Mouse (Mus musculus): ENCODE measurements around the gene Efna5. TPM values are rescaled to one million over a fixed set of nuclear protein-coding genes. Genes with fewer than 3 reads are reported as not detected.
A peak's percentile ranks its signal among the peaks of the same experiment; 100 is the strongest.

The Efna5 gene
- polyA plus RNA-seq, 1 experiment from 2014 or later = 17.3 TPM

- Histone ChIP-seq H3K27me3 (ENCODE audit: insufficient read depth, low read length) (no peaks in the 10 kb centered on the region), H3K9me3 (replicated peaks; ENCODE audit: low read length) (no peaks in the 10 kb centered on the region), H3K4me2 (ENCODE audit: low read length) (no peak overlapping the region), H3K4me3 (replicated peaks; ENCODE audit: low read depth, low read length) (no peak overlapping the region), H3K27ac (no peak overlapping the region), H3K9ac (ENCODE audit: low read depth, low read length) (no peak overlapping the region), H3K4me1 (replicated peaks; ENCODE audit: insufficient read depth, low read length) (no peaks in the 10 kb centered on the region), H3K36me3 (ENCODE audit: insufficient read depth, low read length) (no peaks in the 10 kb centered on the region)
- ATAC-seq (replicated peaks; ENCODE audit: low FRiP score, low read depth) (no peak; the same call in 1 of the 2 replicates), DNase-seq (ENCODE audit: low spot score) (peak; percentile 47)
- 44% methylated on average over 8 of the region's 8 CpGs for WGBS
- peak; percentile 46; the same call in 1 of the 2 replicates for TF ChIP-seq CTCF (IDR thresholded peaks at IDR 0.05; ENCODE audit: low read depth)
Measured at GRCm38 (mm10) chr17:62690256-62690655, 190.9 kb downstream of the Efna5 start.

DNA sequence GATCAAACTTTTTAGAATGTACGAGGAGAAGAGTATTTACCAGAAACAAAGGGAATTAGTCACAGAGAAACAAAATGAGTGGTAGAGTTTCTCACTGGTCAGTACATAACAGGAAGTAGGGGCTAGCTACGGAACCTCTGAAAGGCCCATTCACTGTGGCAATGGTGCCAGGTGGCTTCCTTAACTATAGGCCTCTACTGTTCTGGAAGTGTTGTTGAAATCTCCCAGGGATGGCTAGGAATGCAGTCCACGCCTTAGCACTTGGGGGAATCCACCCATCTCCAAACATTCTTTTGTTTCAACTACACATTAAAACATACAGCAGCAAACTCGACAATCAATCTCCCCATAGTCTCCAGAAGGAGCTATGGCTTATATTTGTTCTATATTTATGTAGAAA, 191.5 kb downstream of the Efna5 start:
- Histone ChIP-seq H3K4me1 (replicated peaks; ENCODE audit: insufficient read depth, low read length) (no peaks in the 10 kb centered on the region), H3K4me2 (ENCODE audit: low read length) (no peak overlapping the region), H3K9ac (ENCODE audit: low read depth, low read length) (no peak overlapping the region), H3K27ac (no peak overlapping the region), H3K4me3 (replicated peaks; ENCODE audit: low read depth, low read length) (no peak overlapping the region), H3K27me3 (ENCODE audit: insufficient read depth, low read length) (no peaks in the 10 kb centered on the region), H3K9me3 (replicated peaks; ENCODE audit: low read length) (no peaks in the 10 kb centered on the region), H3K36me3 (ENCODE audit: insufficient read depth, low read length) (no peaks in the 10 kb centered on the region)
- no peak for ATAC-seq (replicated peaks; ENCODE audit: low FRiP score, low read depth)
- DNase-seq (ENCODE audit: low spot score) = no peak
- no peak for TF ChIP-seq CTCF (IDR thresholded peaks at IDR 0.05; ENCODE audit: low read depth)
- 86% methylated on average over 4 of the region's 4 CpGs for WGBS

- WGBS = 23% methylated on average over 6 of the region's 6 CpGs
- H3K4me1 ChIP-seq (replicated peaks; ENCODE audit: insufficient read depth, low read length) = no peaks in the 10 kb centered on the region
- peak overlapping the region; percentile 6; the same call in 1 of the 2 replicates for H3K4me3 ChIP-seq (replicated peaks; ENCODE audit: low read depth, low read length)
- H3K9me3 ChIP-seq (replicated peaks; ENCODE audit: low read length) = no peaks in the 10 kb centered on the region
- no peaks in the 10 kb centered on the region for H3K36me3 ChIP-seq (ENCODE audit: insufficient read depth, low read length)
- TF ChIP-seq CTCF (IDR thresholded peaks at IDR 0.05; ENCODE audit: low read depth) = no peak
- H3K4me2 ChIP-seq (ENCODE audit: low read length) = peak overlapping the region; percentile 39
- no peak overlapping the region for H3K9ac ChIP-seq (ENCODE audit: low read depth, low read length)
- DNase-seq (ENCODE audit: low spot score) = peak; percentile 28
- no peak for ATAC-seq (replicated peaks; ENCODE audit: low FRiP score, low read depth)
- no peaks in the 10 kb centered on the region for H3K27me3 ChIP-seq (ENCODE audit: insufficient read depth, low read length)
- H3K27ac ChIP-seq = no peak overlapping the region
Measured at GRCm38 (mm10) chr17:62687369-62687768, 193.7 kb downstream of the Efna5 start.

DNA sequence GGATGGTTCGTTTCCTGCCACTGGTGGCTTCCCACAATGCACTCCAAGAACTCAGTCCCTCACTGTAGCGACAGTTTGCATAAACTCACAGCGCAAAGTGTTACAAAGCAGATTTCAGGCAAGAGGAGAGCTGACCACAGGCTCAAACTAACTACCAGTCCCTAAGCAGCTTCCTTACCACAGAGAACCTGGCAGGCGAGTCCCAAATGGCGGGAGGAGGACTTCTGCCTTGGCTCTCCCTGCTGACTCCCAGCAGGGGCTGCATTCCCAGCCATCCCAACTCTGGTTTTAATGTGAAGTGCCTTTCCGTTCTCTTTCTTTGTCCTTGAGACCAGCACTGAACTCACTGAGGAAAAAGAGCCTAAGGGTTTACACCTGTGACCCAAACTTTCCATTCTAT, 195.9 kb downstream of the Efna5 start:
- no peaks in the 10 kb centered on the region for H3K27me3 ChIP-seq (ENCODE audit: insufficient read depth, low read length)
- 83% methylated on average over 6 of the region's 6 CpGs for WGBS
- H3K4me1 ChIP-seq (replicated peaks; ENCODE audit: insufficient read depth, low read length) = no peaks in the 10 kb centered on the region
- ATAC-seq (replicated peaks; ENCODE audit: low FRiP score, low read depth) (no peak), DNase-seq (ENCODE audit: low spot score) (no peak)
- H3K9ac ChIP-seq (ENCODE audit: low read depth, low read length) = no peak overlapping the region
- H3K4me3 ChIP-seq (replicated peaks; ENCODE audit: low read depth, low read length) = no peak overlapping the region
- H3K4me2 ChIP-seq (ENCODE audit: low read length) = no peak overlapping the region
- TF ChIP-seq CTCF (IDR thresholded peaks at IDR 0.05; ENCODE audit: low read depth) = no peak
- H3K9me3 ChIP-seq (replicated peaks; ENCODE audit: low read length) = no peaks in the 10 kb centered on the region
- peak overlapping the region; percentile 64; the same call in 1 of the 2 replicates for H3K27ac ChIP-seq
- no peaks in the 10 kb centered on the region for H3K36me3 ChIP-seq (ENCODE audit: insufficient read depth, low read length)

DNA sequence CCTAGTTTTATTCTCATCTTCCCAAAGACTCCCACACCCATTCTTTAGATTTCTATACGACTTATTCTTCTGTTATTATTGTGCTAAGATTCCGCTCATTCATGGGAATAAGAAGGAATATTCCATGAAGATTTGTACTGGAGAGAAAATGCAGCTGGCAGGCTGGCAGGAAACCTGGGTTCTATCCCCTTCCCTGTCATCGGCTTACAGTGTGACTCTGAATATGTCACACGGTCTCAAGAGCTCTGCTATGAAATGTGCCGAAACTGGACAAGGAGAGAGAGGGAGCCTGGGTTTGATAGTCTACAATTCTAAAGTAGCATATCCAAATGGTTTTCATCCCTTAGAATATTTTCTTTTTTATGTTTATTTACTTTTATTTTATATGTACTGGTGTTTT, 198.0 kb downstream of the Efna5 start:
- Histone ChIP-seq H3K9ac (ENCODE audit: low read depth, low read length) (no peak overlapping the region), H3K27ac (no peak overlapping the region), H3K27me3 (ENCODE audit: insufficient read depth, low read length) (no peaks in the 10 kb centered on the region), H3K9me3 (replicated peaks; ENCODE audit: low read length) (no peaks in the 10 kb centered on the region), H3K4me2 (ENCODE audit: low read length) (no peak overlapping the region), H3K4me1 (replicated peaks; ENCODE audit: insufficient read depth, low read length) (no peaks in the 10 kb centered on the region), H3K36me3 (ENCODE audit: insufficient read depth, low read length) (no peaks in the 10 kb centered on the region), H3K4me3 (replicated peaks; ENCODE audit: low read depth, low read length) (no peak overlapping the region)
- 85% methylated on average over 5 of the region's 5 CpGs for WGBS
- ATAC-seq (replicated peaks; ENCODE audit: low FRiP score, low read depth) (no peak), DNase-seq (ENCODE audit: low spot score) (no peak)
- TF ChIP-seq CTCF (IDR thresholded peaks at IDR 0.05; ENCODE audit: low read depth) = no peak

GRCm38 (mm10) chr17:62681726-62682125, 199.4 kb downstream of the Efna5 start:
- no peak overlapping the region for H3K9ac ChIP-seq (ENCODE audit: low read depth, low read length)
- H3K4me1 ChIP-seq (replicated peaks; ENCODE audit: insufficient read depth, low read length) = peaks cover 7% of the 10 kb centered on the region; the same call in 1 of the 2 replicates
- 48% methylated on average over 1 of the region's 1 CpGs for WGBS
- no peak for TF ChIP-seq CTCF (IDR thresholded peaks at IDR 0.05; ENCODE audit: low read depth)
- ATAC-seq (replicated peaks; ENCODE audit: low FRiP score, low read depth) (no peak), DNase-seq (ENCODE audit: low spot score) (no peak)
- H3K4me3 ChIP-seq (replicated peaks; ENCODE audit: low read depth, low read length) = no peak overlapping the region
- H3K27me3 ChIP-seq (ENCODE audit: insufficient read depth, low read length) = no peaks in the 10 kb centered on the region
- H3K36me3 ChIP-seq (ENCODE audit: insufficient read depth, low read length) = no peaks in the 10 kb centered on the region
- H3K4me2 ChIP-seq (ENCODE audit: low read length) = no peak overlapping the region
- H3K27ac ChIP-seq = peak overlapping the region; percentile 6; the same call in 1 of the 2 replicates
- H3K9me3 ChIP-seq (replicated peaks; ENCODE audit: low read length) = no peaks in the 10 kb centered on the region

DNA sequence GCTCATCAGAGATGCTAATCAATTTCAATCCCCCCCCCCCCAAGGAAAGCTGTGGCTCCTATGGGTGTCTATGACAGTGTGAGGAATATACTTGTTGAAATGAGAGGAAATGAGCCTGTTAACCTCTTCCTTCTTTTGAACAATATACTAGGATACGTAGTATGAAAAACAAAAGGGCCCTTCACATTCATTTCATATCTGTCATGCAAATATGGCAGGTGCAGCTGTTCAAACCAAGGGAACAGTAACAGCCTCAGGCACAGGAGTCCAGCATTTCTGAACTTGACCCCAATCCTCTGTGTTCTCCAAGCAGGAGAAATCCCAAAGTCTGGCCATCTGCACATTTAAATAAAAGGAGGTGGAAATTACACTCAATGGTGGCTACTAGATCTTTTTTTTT, 200.4 kb downstream of the Efna5 start:
- Histone ChIP-seq H3K4me3 (replicated peaks; ENCODE audit: low read depth, low read length) (no peak overlapping the region), H3K9ac (ENCODE audit: low read depth, low read length) (no peak overlapping the region), H3K4me2 (ENCODE audit: low read length) (no peak overlapping the region), H3K4me1 (replicated peaks; ENCODE audit: insufficient read depth, low read length) (peaks cover 8% of the 10 kb centered on the region; the same call in 1 of the 2 replicates), H3K27ac (no peak overlapping the region), H3K27me3 (ENCODE audit: insufficient read depth, low read length) (no peaks in the 10 kb centered on the region), H3K36me3 (ENCODE audit: insufficient read depth, low read length) (no peaks in the 10 kb centered on the region), H3K9me3 (replicated peaks; ENCODE audit: low read length) (no peaks in the 10 kb centered on the region)
- TF ChIP-seq CTCF (IDR thresholded peaks at IDR 0.05; ENCODE audit: low read depth) = no peak
- no peak for DNase-seq (ENCODE audit: low spot score)
- 67% methylated on average over 1 of the region's 1 CpGs for WGBS
- no peak for ATAC-seq (replicated peaks; ENCODE audit: low FRiP score, low read depth)

All from kidney, postnatal 0 days (tissue).